Mouse (Mus musculus): Measurements from ENCODE around the gene Isg20l2.

GRCm38 (mm10) chr3:87886004-87886365 is 44.1 kb upstream of the Isg20l2 start:
- TF ChIP-seq POLR2A (IDR thresholded peaks at IDR 0.05; ENCODE audit: borderline replicate concordance, control insufficient read depth, low read depth, low read length) (no peak), CTCF (IDR thresholded peaks at IDR 0.05; ENCODE audit: control insufficient read depth, insufficient read depth, low read length) (no peak)

Measured in bone marrow, adult 2 months (tissue).